7 mouse cellular contexts compared by ENCODE assay signal in genomic region chr2:168445211-168445810, GRCm38 (mm10).
DNase-seq lines count a peak whose midpoint lies in the region; ATAC-seq and TF ChIP-seq lines count a peak whose summit lies in the region.

No protein-coding gene starts in this region.

- H3K27ac ChIP-seq in MEL (ENCODE audit: control insufficient read depth, low read depth, low read length): no peak overlapping the region
- no peak overlapping the region for H3K27ac ChIP-seq in bone marrow, adult 2 months (ENCODE audit: control insufficient read depth, insufficient read depth, low read depth, low read length, poor library complexity)
- H3K27ac ChIP-seq in embryonic facial prominence, embryonic 15.5 days (replicated peaks): no peak overlapping the region
- no peak overlapping the region for H3K27ac ChIP-seq in hindbrain, embryonic 11.5 days (ENCODE audit: low read depth, low read length)
- no peak overlapping the region for H3K27ac ChIP-seq in midbrain, embryonic 13.5 days

- H3K4me1 ChIP-seq in MEL (ENCODE audit: control insufficient read depth in 1 of 2, insufficient read depth in 2 of 2, low read length in 2 of 2): no peaks in the 10 kb centered on the region
- H3K4me1 ChIP-seq in bone marrow, adult 2 months (ENCODE audit: control insufficient read depth, insufficient read depth, low read length): no peaks in the 10 kb centered on the region; the same call in 1 of the 2 replicates
- H3K4me1 ChIP-seq in embryonic facial prominence, embryonic 15.5 days: peaks cover 11% of the 10 kb centered on the region
- H3K4me1 ChIP-seq in hindbrain, embryonic 11.5 days (replicated peaks; ENCODE audit: control insufficient read depth, insufficient read depth, low read length): no peaks in the 10 kb centered on the region; the same call in none of the 2 replicates
- peaks cover 11% of the 10 kb centered on the region for H3K4me1 ChIP-seq in midbrain, embryonic 13.5 days (replicated peaks)

- H3K4me3 ChIP-seq in MEL (ENCODE audit: control insufficient read depth in 1 of 2, insufficient read depth in 1 of 2, low read depth in 2 of 2, low read length in 2 of 2): no peak overlapping the region
- no peak overlapping the region for H3K4me3 ChIP-seq in bone marrow, adult 2 months (replicated peaks; ENCODE audit: control insufficient read depth, low read depth, low read length)
- H3K4me3 ChIP-seq in embryonic facial prominence, embryonic 15.5 days (replicated peaks): no peak overlapping the region
- H3K4me3 ChIP-seq in hindbrain, embryonic 11.5 days (ENCODE audit: low read depth, low read length): no peak overlapping the region
- H3K4me3 ChIP-seq in midbrain, embryonic 13.5 days (replicated peaks): no peak overlapping the region

- H3K79me2 ChIP-seq in MEL (ENCODE audit: control insufficient read depth, insufficient read depth, low read length, poor library complexity): no peaks in the 10 kb centered on the region

- 34% methylated on average over 10 of the region's 10 CpGs for WGBS in bone marrow, adult 2 months
- 34% methylated on average over 10 of the region's 10 CpGs for WGBS in embryonic facial prominence, embryonic 15.5 days
- WGBS in hindbrain, embryonic 11.5 days: 33% methylated on average over 10 of the region's 10 CpGs
- 34% methylated on average over 10 of the region's 10 CpGs for WGBS in midbrain, embryonic 13.5 days

- no peak overlapping the region for H3K4me2 ChIP-seq in embryonic facial prominence, embryonic 15.5 days (replicated peaks)
- H3K4me2 ChIP-seq in hindbrain, embryonic 11.5 days (replicated peaks; ENCODE audit: low read depth, low read length): no peak overlapping the region
- H3K4me2 ChIP-seq in midbrain, embryonic 13.5 days (replicated peaks): no peak overlapping the region

- no peaks in the 10 kb centered on the region for H3K36me3 ChIP-seq in MEL (ENCODE audit: control insufficient read depth in 1 of 2, insufficient read depth in 2 of 2, low read length in 2 of 2)
- no peaks in the 10 kb centered on the region for H3K36me3 ChIP-seq in embryonic facial prominence, embryonic 15.5 days
- H3K36me3 ChIP-seq in hindbrain, embryonic 11.5 days (ENCODE audit: control insufficient read depth, insufficient read depth, low read length): no peaks in the 10 kb centered on the region
- H3K36me3 ChIP-seq in midbrain, embryonic 13.5 days: no peaks in the 10 kb centered on the region

- intact Hi-C loops in left cerebral cortex, postnatal 36 days (cut with DNase I): loop anchor here (1.0 to 10.0 kb wide), 3 partner anchors 171 to 331 kb away; no protein-coding TSS in a partner anchor

- no peak for TF ChIP-seq POLR2A in MEL (IDR thresholded peaks at IDR 0.05; ENCODE audit: control insufficient read depth in 1 of 2, insufficient read depth in 1 of 2, low read depth in 1 of 2, low read length in 2 of 2, poor library complexity in 1 of 2)
- no peak for TF ChIP-seq POLR2A in bone marrow, adult 2 months (IDR thresholded peaks at IDR 0.05; ENCODE audit: borderline replicate concordance, control insufficient read depth, low read depth, low read length)

- TF ChIP-seq RAD21 in MEL (IDR thresholded peaks at IDR 0.05; ENCODE audit: low read depth, low read length): peak; percentile 42

- peak; percentile 19 for DNase-seq in MEL (ENCODE audit: low read depth, low spot score)
- peak; percentile 82 for DNase-seq in hindbrain, embryonic 11.5 days (ENCODE audit: low spot score)
- peak; percentile 44 to 51 for DNase-seq in left cerebral cortex, postnatal 36 days (ENCODE audit: low spot score in 2 of 2)
- peak; percentile 9 for DNase-seq in spleen, adult 12 weeks (ENCODE audit: low spot score)

- no peak for TF ChIP-seq EP300 in MEL (IDR thresholded peaks at IDR 0.05; ENCODE audit: low read depth in 1 of 2, low read length in 2 of 2)

- no peaks in the 10 kb centered on the region for H3K27me3 ChIP-seq in MEL (ENCODE audit: control insufficient read depth in 1 of 2, insufficient read depth in 2 of 2, low read length in 2 of 2)
- peaks cover 4% of the 10 kb centered on the region; the same call in 1 of the 2 replicates for H3K27me3 ChIP-seq in embryonic facial prominence, embryonic 15.5 days
- 0 out of 2 replicates have a peak, but pooled peaks cover 2% of the 10 kb centered on the region for H3K27me3 ChIP-seq in hindbrain, embryonic 11.5 days (ENCODE audit: control insufficient read depth, insufficient read depth, low read length)
- H3K27me3 ChIP-seq in midbrain, embryonic 13.5 days: 0 out of 2 replicates have a peak, but pooled peaks cover 3% of the 10 kb centered on the region

- TF ChIP-seq CTCF in MEL (IDR thresholded peaks at IDR 0.05 in 2 of 3, conservative IDR thresholded peaks at IDR 0.05 in 1 of 3; ENCODE audit: control insufficient read depth in 1 of 3, insufficient read depth in 1 of 3, low read depth in 2 of 3, low read length in 3 of 3, poor library complexity in 1 of 3, severe bottlenecking in 1 of 3): peak; percentile 49 to 75 (median 58)
- TF ChIP-seq CTCF in bone marrow, adult 2 months (IDR thresholded peaks at IDR 0.05; ENCODE audit: control insufficient read depth, insufficient read depth, low read length): peak; percentile 91

- no peak overlapping the region for H3K9ac ChIP-seq in MEL (ENCODE audit: control insufficient read depth, low read depth, low read length, poor library complexity, severe bottlenecking)
- H3K9ac ChIP-seq in embryonic facial prominence, embryonic 15.5 days: no peak overlapping the region
- H3K9ac ChIP-seq in hindbrain, embryonic 11.5 days (ENCODE audit: low read depth, low read length): no peak overlapping the region
- H3K9ac ChIP-seq in midbrain, embryonic 13.5 days (replicated peaks): no peak overlapping the region

- H3K9me3 ChIP-seq in MEL (replicated peaks; ENCODE audit: insufficient read depth, low read length): no peaks in the 10 kb centered on the region
- H3K9me3 ChIP-seq in embryonic facial prominence, embryonic 15.5 days (replicated peaks): no peaks in the 10 kb centered on the region
- H3K9me3 ChIP-seq in hindbrain, embryonic 11.5 days (ENCODE audit: control insufficient read depth, low read length): no peaks in the 10 kb centered on the region
- no peaks in the 10 kb centered on the region for H3K9me3 ChIP-seq in midbrain, embryonic 13.5 days

- ATAC-seq in embryonic facial prominence, embryonic 15.5 days (ENCODE audit: insufficient number of reproducible peaks, low FRiP score, low TSS enrichment, low read depth): peak; percentile 44
- peak; percentile 67 for ATAC-seq in hindbrain, embryonic 11.5 days (ENCODE audit: low FRiP score)
- ATAC-seq in midbrain, embryonic 13.5 days: peak; percentile 85

TF ChIP-seq in MEL, 35 proteins besides CTCF, POLR2A, EP300 and RAD21:
- TF ChIP-seq POLR2AphosphoS5 (IDR thresholded peaks at IDR 0.05; ENCODE audit: borderline replicate concordance, low read depth, low read length) (no peak), NRF1 (IDR thresholded peaks at IDR 0.05; ENCODE audit: insufficient read depth, low read depth, low read length, poor library complexity, severe bottlenecking) (no peak), ETS1 (IDR thresholded peaks at IDR 0.05; ENCODE audit: low read depth, low read length) (no peak), SIN3A (IDR thresholded peaks at IDR 0.05; ENCODE audit: low read length) (no peak), E2F4 (IDR thresholded peaks at IDR 0.05; ENCODE audit: borderline replicate concordance, low read depth, low read length) (no peak), MXI1 (IDR thresholded peaks at IDR 0.05; ENCODE audit: low read depth, low read length) (no peak), ZMIZ1 (IDR thresholded peaks at IDR 0.05; ENCODE audit: low read depth, low read length) (no peak), SMC3 (IDR thresholded peaks at IDR 0.05; ENCODE audit: low read depth, low read length) (peak; percentile 46)

Comparison
In these comparisons a context has a peak if more than half of its experiments do, and no peak if none do; other contexts are left out.
1. DNase-seq: peak in every context shown above with its lines; median percentile 82 in hindbrain, embryonic 11.5 days; 48 in left cerebral cortex, postnatal 36 days; 19 in MEL; 9 in spleen, adult 12 weeks.